ENCODE assay signal across 11 mouse cellular contexts in the genomic region with DNA sequence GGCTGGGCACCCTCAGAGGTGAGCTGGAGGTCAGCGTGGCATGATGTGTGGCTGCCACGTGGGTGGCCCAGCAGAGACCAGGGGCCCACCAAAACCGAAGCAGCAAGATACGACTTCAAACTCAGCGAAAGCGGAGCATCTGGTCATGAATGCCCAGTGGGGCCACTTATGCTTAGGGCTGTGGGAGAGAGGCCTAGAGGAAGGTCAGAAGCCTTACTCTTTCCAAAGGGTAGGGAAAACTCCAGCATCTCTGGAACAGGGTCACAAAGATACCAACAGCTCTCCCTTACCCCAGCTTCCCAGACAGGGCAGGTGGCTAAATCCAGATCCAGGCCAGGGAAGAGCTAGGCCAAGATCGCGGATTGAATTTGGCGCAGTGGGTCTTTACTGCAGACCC. TPM values are rescaled to one million over a fixed set of nuclear protein-coding genes. Genes with fewer than 3 reads are reported as not detected.
A peak's percentile ranks its signal among the peaks of the same experiment; 100 is the strongest.
DNase-seq lines count a peak whose midpoint lies in the region; ATAC-seq and TF ChIP-seq lines count a peak whose summit lies in the region.
"Had no signal": no experiment of that assay in that cellular context is flagged by ENCODE, and none has a peak within 500 bp of the region (broad histone marks: within the 10 kb centered on the region; RNA-seq: fewer than 3 reads in every experiment).

No protein-coding gene starts in this region.

- H3K4me2 ChIP-seq in heart, embryonic 12.5 days: peak overlapping the region; percentile 94
- peak overlapping the region; percentile 99 for H3K4me2 ChIP-seq in forebrain, embryonic 14.5 days (ENCODE audit: low read length)

- H3K4me1 ChIP-seq in heart, embryonic 12.5 days (replicated peaks): peaks cover 70% of the 10 kb centered on the region
- H3K4me1 ChIP-seq in ES-E14 (ENCODE audit: control insufficient read depth in 2 of 2, insufficient read depth in 2 of 2, low read length in 2 of 2, poor library complexity in 1 of 2): peaks cover 14 to 39% of the 10 kb centered on the region in 2 experiments
- H3K4me1 ChIP-seq in forebrain, embryonic 14.5 days (ENCODE audit: control insufficient read depth, insufficient read depth, low read length): peaks cover 38% of the 10 kb centered on the region
- peaks cover 88% of the 10 kb centered on the region for H3K4me1 ChIP-seq in midbrain, embryonic 10.5 days

- WGBS in heart, embryonic 12.5 days: 54% methylated on average over 9 of the region's 9 CpGs
- 45% methylated on average over 9 of the region's 9 CpGs for WGBS in forebrain, embryonic 14.5 days
- WGBS in midbrain, embryonic 10.5 days: 48% methylated on average over 9 of the region's 9 CpGs

- H3K27ac ChIP-seq in heart, embryonic 12.5 days (ENCODE audit: poor library complexity, severe bottlenecking): peak overlapping the region; percentile 61
- H3K27ac ChIP-seq in ES-E14 (ENCODE audit: insufficient read depth, low read depth, low read length, poor library complexity, severe bottlenecking): no peak overlapping the region
- H3K27ac ChIP-seq in forebrain, embryonic 14.5 days (ENCODE audit: low read depth, low read length): peak overlapping the region; percentile 53; the same call in 1 of the 2 replicates
- H3K27ac ChIP-seq in midbrain, embryonic 10.5 days (replicated peaks): peak overlapping the region; percentile 99

- intact Hi-C loops in heart, postnatal 25 days (cut with DNase I): no loop called here

- ATAC-seq in heart, embryonic 12.5 days (ENCODE audit: insufficient number of reproducible peaks, low FRiP score): no peak
- ATAC-seq in forebrain, embryonic 14.5 days: no peak

- in situ Hi-C loops in ES-E14 (cut with MboI; ENCODE audit: low sequenced_read_pairs in 2 of 2, unreplicated experiment in 2 of 2): no loop called here

- peak overlapping the region; percentile 4; the same call in 1 of the 2 replicates for H3K4me3 ChIP-seq in heart, embryonic 12.5 days
- H3K4me3 ChIP-seq in ES-E14 (ENCODE audit: insufficient read depth in 1 of 2, low read depth in 1 of 2, low read length in 2 of 2, poor library complexity in 1 of 2, severe bottlenecking in 1 of 2): no peak overlapping the region
- peak overlapping the region; percentile 70 for H3K4me3 ChIP-seq in forebrain, embryonic 14.5 days (ENCODE audit: low read depth, low read length)
- H3K4me3 ChIP-seq in midbrain, embryonic 10.5 days: peak overlapping the region; percentile 94

- H3K27me3 ChIP-seq in heart, embryonic 12.5 days (replicated peaks): no peaks in the 10 kb centered on the region
- no peaks in the 10 kb centered on the region for H3K27me3 ChIP-seq in forebrain, embryonic 14.5 days (replicated peaks; ENCODE audit: control insufficient read depth, insufficient read depth, low read length)
- H3K27me3 ChIP-seq in midbrain, embryonic 10.5 days (ENCODE audit: low read depth, poor library complexity, severe bottlenecking): peaks cover 5% of the 10 kb centered on the region; the same call in 1 of the 2 replicates
- H3K27me3 ChIP-seq: CH12.LX had no signal

- H3K36me3 ChIP-seq in heart, embryonic 12.5 days: peaks cover 29% of the 10 kb centered on the region
- H3K36me3 ChIP-seq in ES-E14 (ENCODE audit: control insufficient read depth, insufficient read depth, low read length, poor library complexity, severe bottlenecking): peaks cover 18% of the 10 kb centered on the region
- H3K36me3 ChIP-seq in forebrain, embryonic 14.5 days (ENCODE audit: control insufficient read depth, insufficient read depth, low read length): peaks cover 26% of the 10 kb centered on the region
- H3K36me3 ChIP-seq in midbrain, embryonic 10.5 days: peaks cover 64% of the 10 kb centered on the region

- peak overlapping the region; percentile 51 for H3K9ac ChIP-seq in heart, embryonic 12.5 days
- H3K9ac ChIP-seq in ES-E14 (ENCODE audit: insufficient read depth, low read depth, low read length, poor library complexity, severe bottlenecking): peak overlapping the region; percentile 11; the same call in 1 of the 2 replicates
- H3K9ac ChIP-seq in forebrain, embryonic 14.5 days (ENCODE audit: low read length): peak overlapping the region; percentile 79

- DNase-seq in heart, postnatal 25 days (ENCODE audit: low spot score): no peak
- no peak for DNase-seq in ES-E14 (ENCODE audit: low read depth, low spot score)
- DNase-seq in forebrain, embryonic 14.5 days (ENCODE audit: low spot score): no peak
- DNase-seq in midbrain, embryonic 10.5 days (ENCODE audit: low spot score): no peak
- no peak for DNase-seq in adrenal gland, postnatal 36 days
- DNase-seq in adrenal gland, adult 8-10 months: no peak
- DNase-seq in urinary bladder, postnatal 36 days (ENCODE audit: low spot score in 2 of 2): no peak
- DNase-seq: lung, adult 18-20 months; right cerebral cortex, adult 18-20 months had no signal

- no peaks in the 10 kb centered on the region for H3K9me3 ChIP-seq in heart, embryonic 12.5 days (replicated peaks)
- H3K9me3 ChIP-seq in ES-E14 (ENCODE audit: control insufficient read depth, insufficient read depth, low read depth, low read length): no peaks in the 10 kb centered on the region
- H3K9me3 ChIP-seq in forebrain, embryonic 14.5 days (replicated peaks; ENCODE audit: control insufficient read depth, low read length): no peaks in the 10 kb centered on the region
- no peaks in the 10 kb centered on the region for H3K9me3 ChIP-seq in midbrain, embryonic 10.5 days (replicated peaks)

TF ChIP-seq in ES-E14, 5 proteins besides CTCF, POLR2A, EP300 and RAD21:
- no peak for TF ChIP-seq MAFK (IDR thresholded peaks at IDR 0.05; ENCODE audit: insufficient read depth, low read depth, low read length)
- no peak for TF ChIP-seq ZNF384 (IDR thresholded peaks at IDR 0.05; ENCODE audit: low read depth, low read length)
- TF ChIP-seq HCFC1 (IDR thresholded peaks at IDR 0.05; ENCODE audit: borderline replicate concordance, insufficient read depth, low read length): no peak
- TF ChIP-seq ZC3H11A (IDR thresholded peaks at IDR 0.05; ENCODE audit: borderline replicate concordance, low read depth, low read length): no peak
- no peak for TF ChIP-seq CHD2 (IDR thresholded peaks at IDR 0.05; ENCODE audit: low read depth, low read length)

RNA-seq across cellular contexts. Expression of a gene that starts 4.1 kb away (rescaled TPM):
- 96.9 and 109 TPM in 2 replicates for polyA plus RNA-seq in heart, embryonic 12.5 days (2016; fragmentation: Nextera tagmentation; extraction: Ambion mirVana)
- total RNA-seq in heart, postnatal 25 days (2021): 10 to 100 TPM; 70.7 to 81.8 TPM
- 140 and 176 TPM in 2 replicates for total RNA-seq in ES-E14 (2012; rRNA removed)
- polyA plus RNA-seq in forebrain, embryonic 14.5 days (2014; fragmentation: Nextera tagmentation; extraction: Ambion mirVana): 199 and 226 TPM in 2 replicates
- polyA plus RNA-seq in midbrain, embryonic 10.5 days (2016; fragmentation: Nextera tagmentation; extraction: Ambion mirVana): 385 and 386 TPM in 2 replicates
- 10 to 100 TPM; 20.2 to 27.7 TPM for total RNA-seq in adrenal gland, postnatal 36 days (2021)
- 10 to 100 TPM; 20.4 to 47.9 (median 34.8) TPM for total RNA-seq in adrenal gland, adult 8-10 months (2022)

RNA-seq across cellular contexts. Expression of a gene that starts 8.6 kb away (rescaled TPM):
- polyA plus RNA-seq in heart, embryonic 12.5 days (2016; fragmentation: Nextera tagmentation; extraction: Ambion mirVana): 0.41 and 0.46 TPM in 2 replicates
- total RNA-seq in heart, postnatal 25 days (2021): not detected
- 0.22 and 0.58 TPM in 2 replicates for total RNA-seq in ES-E14 (2012; rRNA removed)
- polyA plus RNA-seq in forebrain, embryonic 14.5 days (2014; fragmentation: Nextera tagmentation; extraction: Ambion mirVana): 0.56 and 0.89 TPM in 2 replicates
- polyA plus RNA-seq in midbrain, embryonic 10.5 days (2016; fragmentation: Nextera tagmentation; extraction: Ambion mirVana): 0.11 and 0.15 TPM in 2 replicates
- total RNA-seq in adrenal gland, postnatal 36 days (2021): under 1 TPM in 1 of 2 experiments, not detected in 1; 0.13 TPM
- total RNA-seq in adrenal gland, adult 8-10 months (2022): under 1 TPM; 0.28 to 0.62 (median 0.46) TPM

RNA-seq across cellular contexts. Expression of a gene that starts 9.7 kb away (rescaled TPM):
- 39.7 and 44.4 TPM in 2 replicates for polyA plus RNA-seq in heart, embryonic 12.5 days (2016; fragmentation: Nextera tagmentation; extraction: Ambion mirVana)
- total RNA-seq in heart, postnatal 25 days (2021): 10 to 100 TPM; 20.2 to 21.3 TPM
- 23.0 and 55.6 TPM in 2 replicates for total RNA-seq in ES-E14 (2012; rRNA removed)
- polyA plus RNA-seq in forebrain, embryonic 14.5 days (2014; fragmentation: Nextera tagmentation; extraction: Ambion mirVana): 51.9 and 60.2 TPM in 2 replicates
- polyA plus RNA-seq in midbrain, embryonic 10.5 days (2016; fragmentation: Nextera tagmentation; extraction: Ambion mirVana): 37.7 TPM in 2 replicates
- total RNA-seq in adrenal gland, postnatal 36 days (2021): 10 to 100 TPM; 18.9 to 20.2 TPM
- total RNA-seq in adrenal gland, adult 8-10 months (2022): 10 to 100 TPM; 24.8 to 32.3 (median 26.4) TPM

RNA-seq across cellular contexts. Expression of a gene that starts 9.9 kb away (rescaled TPM):
- 4.8 and 5.1 TPM in 2 replicates for polyA plus RNA-seq in heart, embryonic 12.5 days (2016; fragmentation: Nextera tagmentation; extraction: Ambion mirVana)
- 1 to 10 TPM; 6.3 to 6.7 TPM for total RNA-seq in heart, postnatal 25 days (2021)
- total RNA-seq in ES-E14 (2012; rRNA removed): 1.9 and 4.2 TPM in 2 replicates
- 5.5 and 5.9 TPM in 2 replicates for polyA plus RNA-seq in forebrain, embryonic 14.5 days (2014; fragmentation: Nextera tagmentation; extraction: Ambion mirVana)
- 5.2 TPM in 2 replicates for polyA plus RNA-seq in midbrain, embryonic 10.5 days (2016; fragmentation: Nextera tagmentation; extraction: Ambion mirVana)
- total RNA-seq in adrenal gland, postnatal 36 days (2021): 10 to 100 TPM; 25.2 to 45.0 TPM
- total RNA-seq in adrenal gland, adult 8-10 months (2022): 10 to 100 TPM; 46.4 to 65.7 (median 49.1) TPM

RNA-seq across cellular contexts. Expression of a gene that starts 18.6 kb away (rescaled TPM):
- polyA plus RNA-seq in heart, embryonic 12.5 days (2016; fragmentation: Nextera tagmentation; extraction: Ambion mirVana): 32.5 and 34.5 TPM in 2 replicates
- total RNA-seq in heart, postnatal 25 days (2021): 10 to 100 TPM; 19.7 to 23.5 TPM
- 187 and 223 TPM in 2 replicates for total RNA-seq in ES-E14 (2012; rRNA removed)
- polyA plus RNA-seq in forebrain, embryonic 14.5 days (2014; fragmentation: Nextera tagmentation; extraction: Ambion mirVana): 45.6 and 48.9 TPM in 2 replicates
- polyA plus RNA-seq in midbrain, embryonic 10.5 days (2016; fragmentation: Nextera tagmentation; extraction: Ambion mirVana): 69.9 and 74.9 TPM in 2 replicates
- total RNA-seq in adrenal gland, postnatal 36 days (2021): 10 to 100 TPM; 28.0 to 37.2 TPM
- total RNA-seq in adrenal gland, adult 8-10 months (2022): 10 to 100 TPM; 34.2 to 53.4 (median 35.9) TPM

Comparison
In these comparisons a context has a peak if more than half of its experiments do, and no peak if none do; other contexts are left out.
1. H3K4me3 ChIP-seq: peak in heart, embryonic 12.5 days (single experiment), forebrain, embryonic 14.5 days (single experiment) and midbrain, embryonic 10.5 days (single experiment); none in ES-E14 (0 of 2).
2. H3K9ac ChIP-seq: peak in every context shown above with its lines; median percentile 79 in forebrain, embryonic 14.5 days; 51 in heart, embryonic 12.5 days; 11 in ES-E14.